Mouse (Mus musculus) testis, postnatal 14 days (tissue): Measurements from ENCODE around the gene Mmp14.

Experiments
- DNase-seq: peaks from one replicate; pipeline ENCODE4 v3.0.0; 2021; ENCODE audit warnings: low spot score

Gene Mmp14

DNA sequence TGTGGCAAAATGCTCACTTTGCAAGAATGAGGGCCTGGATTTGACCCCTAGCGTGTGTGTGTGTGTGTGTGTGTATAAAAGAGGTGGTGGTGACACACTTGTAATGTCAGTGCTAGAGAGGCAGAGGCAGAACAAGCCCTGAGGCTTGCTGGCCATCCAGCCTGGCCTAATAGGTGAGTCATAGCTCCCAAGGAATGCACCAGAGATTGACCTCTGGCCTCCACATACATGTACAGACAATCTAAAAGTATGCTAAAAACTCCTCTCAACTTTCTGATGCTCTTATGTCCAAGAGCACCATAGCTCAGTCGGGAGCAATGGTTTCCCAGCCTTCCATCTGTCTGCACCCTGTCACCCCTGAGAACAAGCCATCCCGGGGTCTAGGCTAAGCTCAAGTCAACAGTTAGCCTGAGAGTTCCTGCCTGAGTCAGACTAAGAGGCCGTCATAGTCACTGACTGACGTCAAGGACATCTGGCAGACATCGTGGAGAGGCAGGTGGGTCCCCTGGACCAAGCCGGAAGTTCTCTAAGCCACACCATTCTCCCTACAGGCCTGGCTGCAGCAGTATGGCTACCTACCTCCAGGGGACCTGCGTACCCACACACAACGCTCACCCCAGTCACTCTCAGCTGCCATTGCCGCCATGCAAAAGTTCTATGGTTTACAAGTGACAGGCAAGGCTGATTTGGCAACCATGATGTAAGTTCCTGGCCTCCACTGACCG lies 3.9 kb downstream of the Mmp14 start:
- DNase-seq: no peak

DNA sequence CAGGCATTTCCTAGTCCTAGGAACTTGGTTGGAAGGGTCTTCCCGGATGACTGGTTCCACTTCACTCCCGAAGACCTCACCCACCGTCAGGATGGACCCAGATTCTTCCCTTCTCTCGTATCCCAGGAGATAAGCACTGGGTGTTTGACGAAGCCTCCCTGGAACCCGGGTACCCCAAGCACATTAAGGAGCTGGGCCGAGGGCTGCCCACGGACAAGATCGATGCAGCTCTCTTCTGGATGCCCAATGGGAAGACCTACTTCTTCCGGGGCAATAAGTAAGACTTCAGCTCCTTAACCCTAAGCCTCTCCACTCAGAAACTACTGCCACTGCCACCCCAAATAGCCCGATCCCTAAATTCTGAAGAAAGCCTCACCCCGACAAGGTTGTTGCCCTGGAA lies 7.7 kb downstream of the Mmp14 start:
- DNase-seq: no peak

DNA sequence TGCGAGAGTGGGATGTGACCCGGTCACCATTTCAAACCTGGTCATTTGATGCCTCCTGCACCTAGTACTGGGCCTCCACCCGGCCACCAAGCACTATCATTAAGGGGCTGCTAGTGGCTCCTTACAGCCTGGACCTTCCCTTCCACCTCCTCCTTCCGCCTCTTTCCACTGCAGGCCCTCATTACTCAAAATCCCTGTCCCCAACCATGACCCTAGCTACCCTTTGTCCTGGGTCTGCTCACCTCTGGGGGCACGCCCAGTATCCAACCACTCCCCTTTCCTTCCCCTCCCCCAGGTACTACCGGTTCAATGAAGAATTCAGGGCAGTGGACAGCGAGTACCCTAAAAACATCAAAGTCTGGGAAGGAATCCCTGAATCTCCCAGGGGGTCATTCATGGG lies 8.2 kb downstream of the Mmp14 start:
- no peak for DNase-seq

DNA sequence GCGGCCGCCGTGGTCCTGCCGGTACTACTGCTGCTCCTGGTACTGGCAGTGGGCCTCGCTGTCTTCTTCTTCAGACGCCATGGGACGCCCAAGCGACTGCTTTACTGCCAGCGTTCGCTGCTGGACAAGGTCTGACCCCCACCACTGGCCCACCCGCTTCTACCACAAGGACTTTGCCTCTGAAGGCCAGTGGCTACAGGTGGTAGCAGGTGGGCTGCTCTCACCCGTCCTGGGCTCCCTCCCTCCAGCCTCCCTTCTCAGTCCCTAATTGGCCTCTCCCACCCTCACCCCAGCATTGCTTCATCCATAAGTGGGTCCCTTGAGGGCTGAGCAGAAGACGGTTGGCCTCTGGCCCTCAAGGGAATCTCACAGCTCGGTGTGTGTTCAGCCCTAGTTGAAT lies 9.1 kb downstream of the Mmp14 start:
- DNase-seq: no peak

DNA sequence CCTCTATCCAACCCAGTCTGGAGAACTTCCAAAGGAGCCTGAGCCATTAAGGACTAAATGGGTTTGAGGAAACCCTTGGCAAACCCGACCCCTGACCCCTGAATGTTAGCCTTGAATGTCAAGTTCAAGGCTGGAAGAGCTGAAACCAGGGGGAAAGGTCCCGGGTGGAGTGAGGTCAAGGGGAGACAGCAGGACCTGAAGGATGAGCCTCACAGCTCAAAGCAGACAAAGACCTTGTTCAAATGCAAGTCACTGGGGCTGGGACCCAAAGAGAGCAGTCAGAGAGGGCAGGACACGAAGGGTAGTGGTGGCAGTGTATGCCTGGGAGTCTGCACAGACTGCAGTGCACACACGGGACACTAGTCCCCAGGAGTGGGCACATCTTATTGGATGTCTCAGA lies 10.0 kb downstream of the Mmp14 start:
- DNase-seq: no peak

DNA sequence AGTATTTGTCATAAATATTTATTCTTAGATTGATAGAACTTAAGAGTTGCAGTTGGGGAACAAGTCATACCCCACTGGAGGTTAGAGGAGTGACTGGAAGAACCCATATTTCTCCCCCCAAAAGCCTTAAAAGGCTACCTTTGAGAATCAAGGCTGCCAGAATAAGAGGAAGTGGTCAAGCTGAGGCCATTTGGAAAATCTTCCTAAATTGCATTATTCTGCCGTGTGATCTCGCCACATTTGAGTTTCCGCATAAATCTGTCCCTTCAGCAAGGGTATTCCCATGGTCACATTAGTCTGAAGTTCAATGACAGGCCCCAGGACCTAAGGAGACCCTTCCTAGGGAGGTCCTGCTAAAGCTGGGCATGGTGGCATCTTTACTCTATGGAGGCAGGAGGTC lies 11.1 kb downstream of the Mmp14 start:
- no peak for DNase-seq

DNA sequence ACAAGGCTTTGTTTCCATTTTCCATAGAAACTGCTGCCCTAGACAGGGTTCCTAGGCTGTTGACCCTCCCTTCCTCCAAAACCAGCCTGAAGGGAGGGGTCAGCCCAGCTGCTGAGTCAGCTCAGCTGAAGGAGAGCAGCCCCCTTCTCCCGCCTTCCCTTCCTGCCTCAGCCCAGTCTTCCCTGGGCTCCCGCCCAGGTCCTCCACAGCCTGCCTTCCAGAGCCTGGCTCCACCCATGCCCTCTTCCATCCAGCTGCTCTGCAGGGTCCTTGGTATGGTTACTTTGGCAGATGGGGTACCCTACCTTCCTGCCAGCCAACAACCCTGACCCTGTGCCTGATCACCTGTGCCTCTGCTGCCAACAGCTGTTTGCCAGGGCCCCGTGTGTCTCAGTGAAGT lies 11.8 kb downstream of the Mmp14 start:
- DNase-seq: peak; percentile 51

DNA sequence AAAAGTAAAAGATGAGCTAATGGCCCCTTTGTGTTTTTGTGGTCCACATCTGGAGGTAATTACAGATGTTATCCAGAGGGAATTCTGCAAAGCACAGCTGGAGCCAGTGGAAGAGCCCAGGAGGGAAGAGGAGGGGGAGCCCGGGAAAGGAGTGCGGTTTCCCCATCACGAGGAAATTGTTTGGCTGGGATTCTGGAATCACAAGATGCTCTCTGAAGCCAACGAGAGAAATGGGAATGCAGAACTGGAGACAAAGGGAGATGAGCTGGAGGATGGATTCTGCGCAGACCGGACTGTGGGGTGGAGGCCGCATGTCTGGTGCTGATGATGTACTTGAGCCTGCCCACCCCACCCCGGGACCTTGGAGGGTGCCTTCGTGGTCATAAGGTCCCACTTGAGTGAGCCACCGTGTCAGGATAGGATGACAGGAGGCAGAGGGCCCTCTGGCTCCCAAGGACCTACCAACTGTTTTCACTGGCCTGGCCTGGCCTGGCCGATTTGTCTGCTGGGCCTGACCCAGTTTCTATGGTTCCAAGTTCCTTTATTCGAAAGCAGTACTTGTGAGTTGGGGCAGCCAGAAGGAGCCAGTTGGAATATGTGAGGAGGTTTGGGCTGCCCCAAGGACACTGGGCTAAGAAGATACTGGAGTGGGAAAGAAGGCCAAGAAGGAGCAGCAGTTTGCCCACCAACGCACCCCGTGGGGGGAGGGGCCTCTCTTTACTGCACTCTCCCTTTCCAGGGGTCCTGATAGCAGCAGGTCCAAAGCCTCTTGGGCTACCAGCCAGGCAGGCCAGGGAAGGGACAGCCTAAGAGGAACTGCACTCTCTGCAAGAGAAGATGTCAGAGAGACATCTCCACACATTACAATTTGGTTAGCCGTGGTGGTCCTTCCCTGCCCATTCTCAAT lies 12.6 kb downstream of the Mmp14 start:
- peak; percentile 56 for DNase-seq

DNA sequence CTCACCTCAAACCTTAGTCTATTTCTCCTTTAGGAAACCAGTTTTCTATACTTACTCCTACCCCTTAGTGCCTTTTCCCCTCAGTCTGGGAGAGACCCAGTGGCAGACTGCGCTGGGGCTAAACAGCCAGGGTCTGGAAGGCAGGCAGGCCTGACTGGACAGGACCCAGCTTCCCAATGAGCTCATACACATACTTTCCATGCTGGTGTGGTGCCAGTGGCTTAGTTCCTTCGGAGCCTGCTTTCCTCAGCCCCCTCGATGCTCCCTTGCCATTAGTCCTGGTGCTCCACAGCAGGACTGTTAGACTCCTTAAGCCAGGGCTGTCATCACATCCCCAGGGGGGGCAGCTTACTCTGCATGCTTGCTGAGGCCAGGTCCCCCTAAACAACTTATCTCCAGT lies 14.1 kb downstream of the Mmp14 start:
- no peak for DNase-seq

DNA sequence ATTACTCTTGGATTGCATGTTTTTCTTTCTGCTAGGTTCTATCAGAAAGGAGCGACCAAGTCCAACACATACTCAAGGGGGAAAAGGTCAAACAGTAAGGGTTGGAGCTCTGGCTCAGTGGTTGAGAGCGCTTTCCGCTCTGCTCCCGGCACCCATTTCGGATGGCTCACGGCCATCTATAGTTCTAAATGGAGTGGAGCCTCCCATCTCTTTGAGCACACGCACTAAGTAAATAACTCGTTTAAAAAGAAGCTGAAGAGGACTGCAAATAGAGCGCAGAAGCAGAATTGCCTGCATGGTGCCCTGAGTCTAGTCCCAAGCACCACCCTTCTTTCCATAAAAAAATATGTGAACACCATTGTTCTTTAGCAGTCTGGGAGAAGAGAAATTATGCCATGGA lies 22.2 kb downstream of the Mmp14 start:
- no peak for DNase-seq

DNA sequence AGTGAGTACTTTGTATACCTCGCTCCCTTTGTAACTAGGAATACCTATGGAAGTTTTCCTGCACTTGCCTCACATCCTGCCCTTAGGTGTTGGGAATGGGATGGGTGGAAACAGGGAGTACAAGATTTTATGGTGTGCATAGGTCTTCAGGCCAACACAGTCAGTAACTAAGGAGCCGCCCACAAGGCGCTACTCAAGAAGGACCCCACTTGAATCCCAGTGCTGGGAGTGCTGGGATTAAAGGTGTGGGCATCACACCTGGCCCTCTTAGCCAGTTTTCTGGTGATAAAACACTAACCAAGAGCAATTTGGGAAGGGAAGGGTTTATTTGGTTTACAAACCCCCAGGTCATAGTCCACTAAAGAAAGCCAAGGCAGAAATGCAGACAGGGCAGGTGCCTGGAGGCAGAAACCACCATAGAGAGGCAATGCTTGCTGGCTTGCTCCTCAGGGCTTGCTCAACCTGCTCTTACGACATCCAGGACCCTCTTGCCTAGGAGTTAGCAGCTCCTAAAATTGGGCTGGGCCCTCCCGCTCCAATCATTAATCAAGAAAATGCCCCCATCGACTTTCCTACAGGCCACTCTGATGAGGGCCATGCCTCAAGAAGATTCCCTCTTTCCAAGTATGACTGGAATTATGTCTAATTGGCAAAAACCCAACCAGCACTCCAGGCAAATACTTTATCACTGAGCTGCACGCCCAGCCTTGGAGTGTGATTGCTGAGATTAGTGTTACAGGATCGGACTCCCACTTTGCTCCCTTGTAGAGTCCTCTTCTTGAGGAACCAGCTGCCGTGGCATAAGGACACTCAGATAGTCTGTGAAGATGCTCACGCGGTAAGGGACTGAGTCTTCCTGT lies 23.5 kb downstream of the Mmp14 start:
- DNase-seq: no peak

DNA sequence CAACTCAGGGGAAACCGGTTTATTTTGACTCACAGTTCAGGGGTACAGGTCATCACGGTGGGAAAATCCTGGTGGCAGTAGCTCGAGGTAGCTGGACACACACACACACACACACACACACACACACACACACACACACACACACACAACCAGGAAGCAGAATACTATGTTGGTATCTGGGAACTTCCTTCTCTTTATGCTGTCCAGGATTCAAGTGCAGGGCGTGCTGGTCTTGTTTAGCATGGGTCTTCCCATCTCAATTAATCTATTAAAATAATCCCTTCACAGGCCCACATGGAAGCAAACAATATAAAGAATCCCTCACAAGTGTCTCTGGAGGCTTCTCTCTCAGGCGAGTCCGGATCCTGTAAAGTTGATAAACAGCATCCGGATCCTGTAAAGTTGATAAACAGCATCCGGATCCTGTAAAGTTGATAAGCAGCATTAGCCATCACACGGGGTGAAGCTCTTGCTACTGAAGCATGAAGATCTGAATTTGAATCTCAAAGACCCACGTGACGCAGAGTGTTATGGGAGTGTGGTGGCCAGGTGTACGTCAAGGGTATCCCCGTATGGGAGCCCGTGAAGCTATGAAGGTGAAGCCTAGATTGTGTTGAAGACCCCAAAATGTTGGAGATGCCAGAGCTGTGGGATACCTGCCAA lies 26.6 kb downstream of the Mmp14 start:
- no peak for DNase-seq

DNA sequence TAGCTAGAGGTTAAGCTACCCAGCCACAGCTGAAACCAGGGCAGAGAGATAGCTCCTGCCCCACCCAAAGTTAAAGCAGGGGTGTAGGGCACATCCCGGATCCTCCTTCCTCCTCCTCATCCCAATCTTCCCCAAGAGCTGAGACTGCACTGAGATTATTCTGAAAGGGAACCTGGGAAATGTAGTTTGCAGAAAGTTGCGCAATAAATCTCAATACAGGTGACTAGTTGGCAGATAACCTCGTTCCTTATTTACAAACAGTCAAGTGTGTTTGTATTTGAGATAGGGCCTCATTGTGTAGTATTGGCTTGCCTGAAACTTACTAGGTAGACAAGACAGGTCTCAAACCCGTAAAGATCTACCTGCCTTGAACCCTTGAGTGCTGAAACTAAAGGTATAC lies 30.7 kb downstream of the Mmp14 start:
- no peak for DNase-seq

DNA sequence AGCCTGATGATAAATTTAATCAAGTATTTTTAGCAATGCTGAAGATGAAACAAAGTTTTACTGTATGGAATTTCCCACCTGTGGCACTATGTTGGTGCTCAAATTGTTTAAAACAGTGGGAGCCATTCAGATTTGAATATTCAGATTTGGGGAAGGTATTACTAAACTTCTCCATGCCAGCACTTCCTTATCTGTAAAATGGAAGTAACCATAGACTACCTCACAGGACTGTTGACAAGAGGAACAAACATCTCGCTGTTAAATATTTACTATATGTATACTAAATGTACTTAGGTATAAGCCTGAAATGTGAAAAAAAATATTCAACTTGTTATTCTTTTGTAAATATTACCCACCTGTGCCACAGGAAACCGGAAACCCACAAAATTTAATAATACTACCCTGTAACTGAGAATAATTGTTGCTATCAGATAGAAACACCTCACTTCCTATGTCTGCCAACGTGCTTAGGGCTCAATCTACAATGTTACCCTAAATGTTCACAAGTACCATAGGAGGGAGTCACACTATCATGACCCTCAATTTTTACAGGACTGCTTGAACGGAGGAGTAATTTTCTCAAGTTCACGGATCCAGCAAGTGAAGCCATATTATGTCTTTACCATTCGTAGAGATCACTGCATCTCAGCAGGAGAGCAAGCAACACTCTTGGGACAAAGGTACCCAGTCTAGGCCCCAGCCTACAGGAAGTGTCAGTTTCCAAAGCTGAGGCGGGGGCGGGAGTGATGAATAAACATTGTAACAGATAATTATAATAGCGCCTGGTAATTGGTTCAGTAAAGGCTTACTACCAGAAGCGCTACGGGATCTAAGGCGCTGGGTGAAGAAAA lies 31.9 kb downstream of the Mmp14 start:
- no peak for DNase-seq

DNA sequence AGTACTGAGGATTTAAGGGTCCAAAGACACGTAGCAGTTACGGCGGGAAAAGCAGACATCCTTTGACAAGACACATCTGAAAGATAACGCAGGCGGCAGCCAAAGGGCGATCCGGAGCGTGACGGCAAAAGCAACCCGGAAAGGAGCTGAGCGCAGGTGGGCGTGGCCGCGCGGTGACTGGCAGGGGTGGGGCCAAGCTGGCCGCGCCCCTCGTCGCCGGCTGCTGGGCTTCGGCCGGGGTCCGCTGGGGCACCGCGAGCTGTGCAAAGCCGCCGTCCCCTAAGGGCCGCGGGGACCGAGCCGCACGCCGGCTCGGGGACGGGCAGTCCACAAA lies 32.5 kb downstream of the Mmp14 start, which contains the start of gene Lrp10:
Gene Lrp10, plus strand, starts transcription at position 179 of the 334 bp plus-strand sequence.
- peak; percentile 87 for DNase-seq

DNA sequence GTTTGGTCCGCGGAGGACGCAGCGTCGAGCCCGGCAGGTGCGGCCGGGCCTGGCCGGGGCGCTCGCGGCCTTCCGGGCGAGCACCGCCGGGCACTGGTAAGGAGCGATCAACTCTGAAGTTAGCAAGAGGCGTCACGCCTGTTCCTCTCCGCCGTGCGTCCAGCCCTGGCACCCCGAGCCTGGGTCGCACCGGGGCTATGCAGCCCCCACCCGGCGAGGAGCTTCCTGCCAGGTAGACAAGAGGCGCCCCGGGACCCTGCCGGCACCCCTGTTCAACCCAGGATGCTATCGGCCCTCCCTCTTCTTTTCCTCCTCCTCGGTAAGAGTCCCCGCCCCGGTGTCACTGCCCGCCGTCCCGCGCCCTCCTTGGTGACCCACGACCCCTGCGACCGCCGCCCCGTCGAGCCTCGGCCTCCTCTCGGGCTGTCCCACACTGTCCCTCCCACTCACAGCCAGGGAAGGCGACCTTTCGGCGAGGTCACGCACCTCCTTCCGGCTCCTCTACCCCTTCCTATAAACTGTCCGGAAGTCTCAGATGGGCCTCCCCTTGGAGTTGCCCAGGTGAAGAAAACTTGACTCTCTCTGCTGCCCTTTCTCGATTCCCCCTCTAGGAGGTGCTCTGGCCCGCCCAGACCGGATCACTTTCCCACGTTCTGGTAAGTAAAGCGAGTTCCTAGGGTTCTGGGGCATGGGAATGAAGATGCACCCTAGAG lies 33.0 kb downstream of the Mmp14 start:
- peak; percentile 68 for DNase-seq

DNA sequence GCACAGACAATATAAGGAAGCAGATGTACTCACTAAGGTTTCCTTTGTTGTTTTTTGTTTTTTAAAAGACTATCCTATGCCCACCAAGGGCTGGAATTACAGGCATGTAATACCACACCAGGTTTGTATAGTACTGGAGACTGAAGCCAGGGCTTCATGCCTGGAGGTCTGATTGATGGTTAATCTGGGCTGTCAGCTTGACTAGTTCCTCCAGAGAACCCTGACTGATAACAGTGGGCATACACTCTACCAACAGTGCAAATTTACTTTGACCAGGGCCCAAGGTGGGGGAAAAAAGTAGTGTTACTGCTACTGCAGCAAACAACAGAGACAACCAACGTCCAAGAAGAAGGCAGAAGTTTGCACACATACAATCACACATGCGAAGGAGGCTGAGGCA lies 40.1 kb downstream of the Mmp14 start:
- DNase-seq: no peak

DNA sequence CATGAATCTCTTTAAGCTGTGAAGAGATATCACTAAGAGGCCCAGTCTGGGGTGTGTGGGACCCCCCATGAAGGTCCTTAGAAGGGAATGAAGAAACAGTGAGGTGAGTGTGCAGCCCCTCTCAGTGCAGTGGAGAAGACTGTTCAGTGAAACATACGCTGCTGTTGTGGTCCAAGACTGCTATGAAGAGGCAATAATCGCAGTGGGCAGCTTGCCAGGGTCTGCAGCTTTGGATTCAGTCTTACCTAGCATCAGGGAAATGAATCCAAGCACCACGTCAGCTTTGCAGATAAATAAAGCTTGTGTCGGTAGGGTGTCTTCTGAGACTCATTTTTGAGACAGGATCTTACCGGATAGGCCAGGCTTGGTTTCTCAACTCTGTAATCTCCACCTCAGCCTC lies 41.3 kb downstream of the Mmp14 start:
- no peak for DNase-seq

DNA sequence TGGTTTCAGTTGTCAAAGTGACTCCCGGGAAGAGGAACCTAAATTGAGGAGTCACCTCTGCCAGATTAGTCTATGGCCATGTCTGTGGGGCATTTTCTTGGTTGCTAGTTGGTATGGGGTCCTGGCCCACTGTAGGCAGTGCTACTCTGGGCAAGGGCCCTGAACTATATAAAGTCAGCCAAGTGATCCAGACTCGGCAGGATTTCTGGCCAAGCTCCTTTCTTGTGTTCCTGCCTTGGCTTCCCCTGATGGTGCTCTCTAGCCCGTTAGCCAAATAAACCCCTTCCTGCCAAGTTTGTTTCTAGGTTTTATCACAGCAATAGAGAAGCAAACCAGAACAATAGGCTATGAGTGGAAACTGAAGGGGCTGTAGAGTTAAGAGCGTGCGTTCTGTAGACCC lies 43.3 kb downstream of the Mmp14 start:
- no peak for DNase-seq
